Mouse (Mus musculus) thymus, postnatal 0 days (tissue): ENCODE data around the gene Cltrn. TPM values are rescaled to one million over a fixed set of nuclear protein-coding genes. Genes with fewer than 3 reads are reported as not detected.

Source experiments
- DNase-seq: peaks from one replicate; pipeline ENCODE4 v3.0.0-alpha.2; 2015; ENCODE audit warnings: low spot score
- polyA plus RNA-seq: library from polyadenylated mRNA; unstranded; fragments of >200 nt; fragmentation: Nextera tagmentation; extraction: Ambion mirVana; gene quantifications from 2 replicates; pipeline ENCODE4 v1.2.1, GENCODE M21; 2015

The Cltrn gene
- 0.25 TPM in 1 of 2 replicates, not detected in the other for polyA plus RNA-seq

DNA sequence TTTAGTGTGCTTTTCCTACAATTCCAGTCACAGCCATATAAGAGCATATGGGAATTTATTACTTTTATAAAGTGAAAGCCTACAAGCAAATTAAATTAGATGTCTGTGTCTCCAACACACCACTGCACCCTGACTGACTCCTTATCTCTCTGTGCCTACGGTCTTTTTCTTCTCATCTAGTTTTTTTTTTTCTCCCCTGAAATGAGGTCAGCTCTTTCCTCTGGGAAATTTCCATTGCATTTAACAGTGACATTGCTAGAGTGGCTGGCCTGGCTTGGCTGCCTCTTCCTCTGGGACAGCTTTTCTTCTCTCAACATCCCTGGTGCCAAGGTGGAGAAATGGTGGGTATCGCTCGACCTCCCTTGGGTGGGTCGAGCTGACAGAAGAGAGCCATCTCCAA is at the start of gene Cltrn:
Cltrn (plus strand) TSS at position 249 of the 400 bp plus-strand sequence.
- no peak for DNase-seq

DNA sequence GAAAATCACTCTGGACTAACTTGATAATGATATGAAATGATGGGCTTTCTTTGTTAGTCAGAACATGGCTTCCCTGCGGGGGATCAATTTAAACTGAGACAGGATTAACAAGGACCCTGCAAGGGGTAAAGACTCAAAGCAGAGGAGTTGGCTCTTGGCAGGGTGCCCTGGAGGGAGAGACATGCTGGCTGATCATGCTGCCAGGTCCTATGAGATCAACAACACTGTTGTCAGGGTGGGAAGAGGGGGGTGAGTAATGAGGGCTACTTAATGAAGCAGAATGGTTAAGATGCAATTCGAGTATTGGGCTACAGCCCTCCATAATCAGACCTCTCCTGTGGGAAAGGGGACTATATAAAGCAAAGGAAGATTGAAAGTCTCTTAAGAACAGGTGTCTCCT is 49.7 kb upstream of the Cltrn start:
- no peak for DNase-seq

DNA sequence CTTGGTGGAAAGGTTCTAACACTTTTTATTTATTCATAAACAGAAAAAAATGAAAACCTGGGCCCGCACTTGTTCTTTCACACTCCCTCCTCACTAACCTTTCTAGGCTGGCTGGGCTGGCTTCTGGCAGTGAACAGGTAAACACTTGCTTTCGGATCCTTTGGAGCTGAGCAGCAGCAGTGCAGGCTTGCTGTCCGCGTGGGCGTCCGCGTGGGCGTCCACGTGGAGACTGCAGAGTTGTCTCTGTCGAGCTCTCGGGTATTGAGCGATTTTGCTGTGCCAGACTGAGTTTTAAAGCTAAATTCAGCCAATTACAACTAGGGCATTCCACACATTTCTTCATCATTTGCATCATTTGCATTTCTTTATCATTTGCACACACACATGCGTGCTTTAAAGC is 46.6 kb upstream of the Cltrn start:
- no peak for DNase-seq

DNA sequence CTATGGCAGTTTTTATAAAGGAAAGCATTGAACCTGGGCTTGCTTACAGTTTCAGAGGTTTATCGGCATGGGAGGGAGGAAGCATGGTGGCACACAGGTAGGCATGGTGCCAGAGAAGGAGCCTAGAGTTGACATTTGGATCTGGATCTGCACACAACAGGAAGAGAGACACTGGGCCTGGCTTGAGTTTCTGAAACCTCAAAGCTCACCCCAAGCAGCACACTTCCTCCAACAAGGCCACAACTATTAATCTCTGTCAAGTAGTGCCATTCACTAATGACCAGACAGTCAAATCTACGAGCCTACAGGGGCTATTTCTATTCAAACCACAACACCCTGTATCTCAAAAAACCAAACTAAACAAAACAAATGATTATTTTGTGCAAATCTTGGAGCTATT is 41.9 kb upstream of the Cltrn start:
- no peak for DNase-seq

- DNase-seq: no peak
These were observed 32.9 kb upstream of the Cltrn start for GRCm38 (mm10) chrX:164055726-164056125.

- DNase-seq: no peak
These were observed 30.1 kb upstream of the Cltrn start for GRCm38 (mm10) chrX:164058523-164058922.

GRCm38 (mm10) chrX:164059070-164059469 is 29.6 kb upstream of the Cltrn start:
- no peak for DNase-seq

- peak; percentile 67 for DNase-seq
These were observed 22.4 kb upstream of the Cltrn start for GRCm38 (mm10) chrX:164066185-164066584.

- no peak for DNase-seq
These were observed 19.7 kb upstream of the Cltrn start for GRCm38 (mm10) chrX:164068968-164069367.

- DNase-seq: peak; percentile 93
These were observed 12.4 kb upstream of the Cltrn start, which contains the start of gene Siah1b for GRCm38 (mm10) chrX:164076040-164076775. TSS of gene Siah1b (minus strand) at chrX:164076493.

DNA sequence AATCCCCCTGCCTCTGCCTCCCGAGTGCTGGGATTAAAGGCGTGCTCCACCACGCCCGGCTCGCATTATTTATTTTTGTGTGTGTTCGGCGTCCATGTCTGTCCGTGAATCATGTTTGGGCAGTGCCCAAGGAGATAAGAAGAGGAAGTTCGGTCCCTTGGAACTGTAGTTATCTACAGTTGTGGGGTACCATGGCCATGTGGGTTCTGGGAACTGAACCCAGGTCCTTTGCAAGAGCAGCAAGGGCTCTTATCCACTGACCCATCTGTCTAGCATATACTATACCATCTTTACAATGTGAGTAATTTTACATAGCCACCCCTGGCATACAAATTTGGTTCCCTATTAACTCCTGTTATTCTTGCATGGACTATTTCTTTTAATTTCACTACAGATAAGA is 6.6 kb upstream of the Cltrn start:
- no peak for DNase-seq

GRCm38 (mm10) chrX:164089916-164090315 is 1.3 kb downstream of the Cltrn start:
- no peak for DNase-seq

- no peak for DNase-seq
These were observed 3.9 kb downstream of the Cltrn start for GRCm38 (mm10) chrX:164092300-164093169.

GRCm38 (mm10) chrX:164093435-164093834 is 4.8 kb downstream of the Cltrn start:
- no peak for DNase-seq

- DNase-seq: no peak
These were observed 7.2 kb downstream of the Cltrn start for GRCm38 (mm10) chrX:164095838-164096237.

- no peak for DNase-seq
These were observed 12.9 kb downstream of the Cltrn start for GRCm38 (mm10) chrX:164101483-164101882.

- DNase-seq: no peak
These were observed 13.6 kb downstream of the Cltrn start for GRCm38 (mm10) chrX:164102198-164102597.

GRCm38 (mm10) chrX:164102656-164103055 is 14.0 kb downstream of the Cltrn start:
- DNase-seq: no peak

DNA sequence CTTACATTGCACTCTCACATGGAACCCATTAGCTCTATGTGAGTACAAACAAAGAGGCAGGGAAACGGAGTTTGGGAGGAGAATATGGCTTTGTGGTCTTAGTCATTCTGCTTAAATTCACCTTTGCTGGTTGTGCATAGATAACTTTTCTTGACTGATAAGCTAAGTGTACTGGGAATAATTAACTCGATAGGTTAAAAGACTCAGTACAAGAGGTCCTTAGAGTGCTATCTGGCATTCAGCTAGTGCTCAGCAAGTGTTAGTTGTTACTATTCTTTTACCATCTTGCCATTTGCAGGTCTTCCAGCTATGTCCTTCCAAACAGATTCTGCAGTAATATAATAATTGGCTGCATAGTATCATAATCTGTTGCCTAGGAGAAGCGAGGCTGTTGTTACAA is 22.5 kb downstream of the Cltrn start:
- no peak for DNase-seq

GRCm38 (mm10) chrX:164113744-164114143 is 25.1 kb downstream of the Cltrn start:
- DNase-seq: no peak

DNA sequence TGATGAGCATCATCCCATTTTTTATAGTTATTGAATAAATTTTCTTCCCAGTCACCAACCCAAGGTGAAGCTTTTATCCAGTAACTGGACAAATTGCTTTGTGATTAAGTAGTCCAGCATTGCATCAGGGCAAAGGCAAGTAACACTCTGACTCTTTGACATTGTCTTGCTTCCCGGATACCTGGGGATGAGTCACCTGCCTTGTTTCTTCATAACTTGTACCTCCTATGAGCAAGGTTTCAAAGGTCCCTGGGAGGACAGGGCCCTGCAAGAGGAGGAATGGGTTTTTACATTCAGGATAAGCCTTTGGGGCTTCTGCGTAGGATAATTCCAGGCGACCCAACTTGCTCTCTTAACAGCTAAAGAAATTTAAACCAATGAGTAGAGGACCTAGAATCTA is 35.3 kb downstream of the Cltrn start:
- no peak for DNase-seq

DNA sequence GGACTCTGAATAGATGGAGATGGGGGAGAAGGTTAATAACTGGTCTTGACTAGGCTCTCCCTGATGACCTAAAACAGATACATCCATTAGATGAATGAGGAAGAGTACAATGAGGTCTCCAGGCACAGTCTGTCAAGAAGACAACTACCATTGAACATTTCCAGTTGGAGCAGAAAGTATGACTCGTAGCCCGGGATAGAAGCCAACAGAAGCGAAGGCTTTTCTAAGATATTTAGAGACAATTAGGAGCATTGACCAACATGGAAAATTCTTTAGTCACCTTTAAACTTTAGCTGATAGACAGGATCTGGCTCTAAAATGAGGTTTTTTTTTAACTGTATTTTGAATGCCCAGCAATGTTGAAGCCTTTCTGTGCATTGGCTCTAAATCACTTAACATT is 44.9 kb downstream of the Cltrn start:
- no peak for DNase-seq
